Mouse (Mus musculus) MEL (cell line): Measurements from ENCODE around the gene H2afj. TPM values are rescaled to one million over a fixed set of nuclear protein-coding genes. Genes with fewer than 3 reads are reported as not detected.
A peak's percentile ranks its signal among the peaks of the same experiment; 100 is the strongest.

Experiments
- DNase-seq: peaks from one replicate; pipeline ENCODE4 v3.0.0; 2011; ENCODE audit warnings: low read depth, low spot score
- H3K27ac ChIP-seq: 2 replicates; pipeline ENCODE4 v1.5.1; 2012; ENCODE audit warnings: low read depth, mild to moderate bottlenecking, control low read depth, low read length, moderate library complexity; ENCODE audit not compliant: control insufficient read depth
- H3K27me3 ChIP-seq, 2 experiments: fragments of 150-350 bp in 1 of 2; sonication (generic) in 1 of 2; 2 replicates each; pipeline ENCODE4 v1.6.1; 2012; ENCODE audit warnings: low read length in 2 of 2, mild to moderate bottlenecking in 2 of 2, improper control_type of control experiment in 1 of 2, moderate library complexity in 1 of 2; ENCODE audit not compliant: insufficient read depth in 2 of 2, control insufficient read depth in 1 of 2
- H3K36me3 ChIP-seq, 2 experiments: 2 replicates each; pipeline ENCODE4 v1.6.1; 2012 to 2014; ENCODE audit warnings: low read length in 2 of 2, improper control_type of control experiment in 1 of 2, inconsistent platforms in 1 of 2, mild to moderate bottlenecking in 1 of 2; ENCODE audit not compliant: insufficient read depth in 2 of 2, control insufficient read depth in 1 of 2
- H3K4me1 ChIP-seq, 2 experiments: fragments of 150-350 bp in 1 of 2; sonication (generic) in 1 of 2; 2 replicates each; pipeline ENCODE4 v1.6.1; 2012; ENCODE audit warnings: low read length in 2 of 2, improper control_type of control experiment in 1 of 2, mild to moderate bottlenecking in 1 of 2; ENCODE audit not compliant: insufficient read depth in 2 of 2, control insufficient read depth in 1 of 2
- H3K4me3 ChIP-seq, 2 experiments: fragments of 150-350 bp in 1 of 2; sonication (generic) in 1 of 2; 2 replicates each; pipeline ENCODE4 v1.5.1; 2012; ENCODE audit warnings: low read depth in 2 of 2, low read length in 2 of 2, mild to moderate bottlenecking in 2 of 2, moderate library complexity in 2 of 2, control low read depth in 1 of 2, improper control_type of control experiment in 1 of 2; ENCODE audit not compliant: control insufficient read depth in 1 of 2, insufficient read depth in 1 of 2
- H3K79me2 ChIP-seq: 2 replicates; pipeline ENCODE4 v1.6.1; 2012; ENCODE audit warnings: mild to moderate bottlenecking, low read length, moderate library complexity; ENCODE audit not compliant: control insufficient read depth, poor library complexity, insufficient read depth
- H3K9ac ChIP-seq: 2 replicates; pipeline ENCODE4 v1.6.1; 2012; ENCODE audit warnings: low read depth, mild to moderate bottlenecking, control low read depth, low read length, moderate library complexity; ENCODE audit not compliant: control insufficient read depth, poor library complexity, severe bottlenecking
- H3K9me3 ChIP-seq: fragments of 150-350 bp; sonication (generic); replicated peaks from 2 replicates; pipeline ENCODE4 v1.6.1; 2012; ENCODE audit warnings: mild to moderate bottlenecking, low read length, improper control_type of control experiment, moderate library complexity; ENCODE audit not compliant: insufficient read depth
- CHD1 ChIP-seq: IDR thresholded peaks from 2 replicates; pipeline ENCODE4 v1.6.1; 2012; ENCODE audit warnings: low read depth, mild to moderate bottlenecking, inconsistent platforms, low read length, improper control_type of control experiment
- CHD2 ChIP-seq: IDR thresholded peaks from 2 replicates; pipeline ENCODE4 v1.6.1; 2011; ENCODE audit warnings: low read length, improper control_type of control experiment
- CTCF ChIP-seq, 3 experiments: IDR thresholded peaks in 2 of 3; conservative IDR thresholded peaks in 1 of 3; 2 replicates each; pipeline ENCODE4 v1.5.1; 2011 to 2012; ENCODE audit warnings: low read length in 3 of 3, low read depth in 2 of 3, mild to moderate bottlenecking in 2 of 3, improper control_type of control experiment in 1 of 3, inconsistent platforms in 1 of 3, mixed read lengths in 1 of 3, moderate library complexity in 1 of 3; ENCODE audit not compliant: control insufficient read depth in 1 of 3, insufficient read depth in 1 of 3, poor library complexity in 1 of 3, severe bottlenecking in 1 of 3
- E2F4 ChIP-seq: IDR thresholded peaks from 2 replicates; pipeline ENCODE4 v1.6.1; 2011; ENCODE audit warnings: low read depth, low read length, improper control_type of control experiment, borderline replicate concordance
- ELF1 ChIP-seq: IDR thresholded peaks from 2 replicates; pipeline ENCODE4 v1.6.1; 2014; ENCODE audit warnings: low read depth, mild to moderate bottlenecking, inconsistent platforms, low read length, improper control_type of control experiment, moderate library complexity
- GABPA ChIP-seq: IDR thresholded peaks from 2 replicates; pipeline ENCODE4 v1.6.1; 2012; ENCODE audit warnings: low read depth, mild to moderate bottlenecking, inconsistent platforms, low read length, improper control_type of control experiment, moderate library complexity
- GATA1 ChIP-seq: IDR thresholded peaks from 2 replicates; pipeline ENCODE4 v1.6.1; 2011; ENCODE audit warnings: low read depth, low read length, improper control_type of control experiment
- HCFC1 ChIP-seq: IDR thresholded peaks from 2 replicates; pipeline ENCODE4 v1.6.1; 2012; ENCODE audit warnings: low read depth, mild to moderate bottlenecking, inconsistent platforms, low read length, improper control_type of control experiment, moderate library complexity
- JUND ChIP-seq: IDR thresholded peaks from 2 replicates; pipeline ENCODE4 v1.6.1; 2011; ENCODE audit warnings: low read depth, mild to moderate bottlenecking, improper control_type of control experiment, low read length
- KAT2A ChIP-seq: conservative IDR thresholded peaks from 2 replicates; pipeline ENCODE4 v1.6.1; 2012; ENCODE audit warnings: low read depth, low read length, improper control_type of control experiment, inconsistent platforms
- NELFE ChIP-seq: IDR thresholded peaks from 2 replicates; pipeline ENCODE4 v1.6.1; 2011; ENCODE audit warnings: low read depth, low read length, improper control_type of control experiment
- NRF1 ChIP-seq: IDR thresholded peaks from 2 replicates; pipeline ENCODE4 v1.6.1; 2014; ENCODE audit warnings: low read depth, mild to moderate bottlenecking, inconsistent platforms, low read length, improper control_type of control experiment, moderate library complexity; ENCODE audit not compliant: poor library complexity, insufficient read depth, severe bottlenecking
- POLR2AphosphoS2 ChIP-seq: IDR thresholded peaks from 2 replicates; pipeline ENCODE4 v1.6.1; 2011; ENCODE audit warnings: low read length, improper control_type of control experiment
- RCOR1 ChIP-seq: IDR thresholded peaks from 2 replicates; pipeline ENCODE4 v1.6.1; 2012; ENCODE audit warnings: low read depth, mild to moderate bottlenecking, inconsistent platforms, low read length, improper control_type of control experiment
- SMC3 ChIP-seq: IDR thresholded peaks from 2 replicates; pipeline ENCODE4 v1.6.1; 2011; ENCODE audit warnings: low read depth, low read length, improper control_type of control experiment
- TAL1 ChIP-seq: IDR thresholded peaks from 2 replicates; pipeline ENCODE4 v1.6.1; 2012; ENCODE audit warnings: mild to moderate bottlenecking, inconsistent platforms, low read length, moderate library complexity, mixed read lengths
- USF1 ChIP-seq: IDR thresholded peaks from 2 replicates; pipeline ENCODE4 v1.6.1; 2014; ENCODE audit warnings: low read depth, mild to moderate bottlenecking, inconsistent platforms, low read length, improper control_type of control experiment, moderate library complexity
- ZC3H11A ChIP-seq: IDR thresholded peaks from 2 replicates; pipeline ENCODE4 v1.6.1; 2012; ENCODE audit warnings: low read depth, mild to moderate bottlenecking, inconsistent platforms, low read length, improper control_type of control experiment
- ZKSCAN1 ChIP-seq: IDR thresholded peaks from 2 replicates; pipeline ENCODE4 v1.6.1; 2012; ENCODE audit warnings: low read depth, mild to moderate bottlenecking, inconsistent platforms, low read length, improper control_type of control experiment, moderate library complexity
- ZMIZ1 ChIP-seq: IDR thresholded peaks from 2 replicates; pipeline ENCODE4 v1.6.1; 2012; ENCODE audit warnings: low read depth, mild to moderate bottlenecking, inconsistent platforms, low read length, improper control_type of control experiment, moderate library complexity
- ZNF384 ChIP-seq: IDR thresholded peaks from 2 replicates; pipeline ENCODE4 v1.6.1; 2012; ENCODE audit warnings: low read depth, mild to moderate bottlenecking, inconsistent platforms, low read length, improper control_type of control experiment
- polyA plus RNA-seq, 2 experiments: library from polyadenylated mRNA; stranded (reverse) in 1 of 2; unstranded in 1 of 2; fragments of >175 nt in 1 of 2; fragments of >200 nt in 1 of 2; gene quantifications; 2 replicates each; pipeline versions ENCODE4 v1.2.1 to v1.2.4; 2012; ENCODE audit warnings: low replicate concordance in 2 of 2, low read depth in 1 of 2; ENCODE audit not compliant: insufficient read length in 2 of 2, insufficient read depth in 1 of 2, missing spikeins in 1 of 2
- total RNA-seq: library from RNA; depleted of rRNA; stranded (reverse); fragments of 300-350 nt; gene quantifications from 2 replicates; pipeline ENCODE4 v1.2.3, GENCODE M21; 2012

H2afj gene
- total and polyA plus RNA-seq, 3 experiments, result 111 to 176 TPM; not detected in 1

- Histone ChIP-seq H3K9ac (no peak overlapping the region), H3K27ac (no peak overlapping the region), H3K79me2 (peaks cover 24% of the 10 kb centered on the region), H3K4me3 (no peak overlapping the region)
- TF ChIP-seq RCOR1, result no peak
- TF ChIP-seq, all 39 proteins: peak for 0
- peaks cover 8 to 10% of the 10 kb centered on the region in 2 experiments for H3K36me3 ChIP-seq
- no peaks in the 10 kb centered on the region for H3K27me3 ChIP-seq
- no peaks in the 10 kb centered on the region for H3K9me3 ChIP-seq
- DNase-seq, result no peak
- H3K4me1 ChIP-seq, result peaks cover 0 to 12% of the 10 kb centered on the region in 2 experiments; a peak in 3 of 4 replicates
These were observed 3.2 kb downstream of the H2afj start for GRCm38 (mm10) chr6:136811196-136811595.

DNA sequence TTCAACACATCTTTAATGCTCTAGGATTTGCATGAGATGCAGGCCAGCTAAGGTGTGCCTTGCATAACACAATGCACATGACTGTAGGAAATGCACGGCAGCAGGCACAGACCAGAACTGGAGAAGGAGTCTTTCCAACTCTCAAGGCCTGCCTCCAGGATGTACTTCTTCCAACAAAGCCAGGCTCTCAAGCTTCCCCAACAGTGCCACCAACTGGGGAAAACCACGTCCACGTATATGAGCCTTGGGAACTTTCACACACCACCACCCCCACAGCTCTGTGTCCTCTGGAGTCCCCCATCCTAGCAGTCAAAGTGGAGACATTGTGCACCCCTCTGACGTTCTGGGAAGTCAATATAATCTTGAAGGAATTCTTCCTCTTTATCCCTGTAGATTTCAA is 5.1 kb downstream of the H2afj start:
- H3K4me1 ChIP-seq, result peaks cover 0 to 12% of the 10 kb centered on the region in 2 experiments; a peak in 3 of 4 replicates
- H3K36me3 ChIP-seq, result peaks cover 10 to 15% of the 10 kb centered on the region in 2 experiments

GRCm38 (mm10) chr6:136815381-136815780 is 7.3 kb downstream of the H2afj start:
- Histone ChIP-seq H3K27me3 (no peaks in the 10 kb centered on the region), H3K9ac (no peak overlapping the region), H3K4me3 (no peak overlapping the region), H3K27ac (no peak overlapping the region), H3K79me2 (peaks cover 3% of the 10 kb centered on the region), H3K9me3 (no peaks in the 10 kb centered on the region), H3K4me1 (peaks cover 0 to 3% of the 10 kb centered on the region in 2 experiments; a peak in 2 of 4 replicates), H3K36me3 (peaks cover under 1 to 21% of the 10 kb centered on the region in 2 experiments)
- TF ChIP-seq ZKSCAN1 (no peak), JUND (no peak), ZMIZ1 (no peak), SMC3 (no peak), USF1 (no peak), CHD1 (no peak), TAL1 (no peak), POLR2AphosphoS2 (no peak), NELFE (no peak), GABPA (no peak), GATA1 (no peak), NRF1 (no peak), CHD2 (no peak), KAT2A (no peak), ELF1 (no peak), HCFC1 (no peak), ZNF384 (no peak), ZC3H11A (no peak)
- no peak for DNase-seq

More for the DNA sequence above, 5.1 kb downstream of the H2afj start:
- peak; percentile 37 for DNase-seq
- Histone ChIP-seq H3K9ac (no peak overlapping the region), H3K4me3 (no peak overlapping the region), H3K27ac (no peak overlapping the region), H3K9me3 (no peaks in the 10 kb centered on the region), H3K27me3 (no peaks in the 10 kb centered on the region), H3K79me2 (peaks cover 25% of the 10 kb centered on the region)
- TF ChIP-seq E2F4 (no peak), CTCF (IDR thresholded peaks at IDR 0.05 in 2 of 3, conservative IDR thresholded peaks at IDR 0.05 in 1 of 3; ENCODE audit: control insufficient read depth in 1 of 3, insufficient read depth in 1 of 3, low read depth in 2 of 3, low read length in 3 of 3, poor library complexity in 1 of 3, severe bottlenecking in 1 of 3) (peak in 1 of 3 experiments; percentile 26; a peak in 1 of 6 replicates)
